Mouse (Mus musculus) frontal cortex, postnatal 36 days (tissue): Measurements from ENCODE around the gene Vmn1r119.
"Not testable (repeated sequence)": the region's sequence is repeated elsewhere in the genome, so short reads cannot be mapped to it uniquely, and the experiment has no call there.

ENCODE experiments used
- DNase-seq, 2 experiments: peaks; one replicate each; pipeline ENCODE4 v3.0.0; 2022; ENCODE audit warnings: low spot score in 2 of 2

Vmn1r119 gene

GRCm38 (mm10) chr7:21012355-21012754, at the start of gene Vmn1r119:
TSS of gene Vmn1r119 (minus strand) at chr7:21012455.
- not testable (repeated sequence) for DNase-seq

GRCm38 (mm10) chr7:21053684-21054083, 41.4 kb upstream of the Vmn1r119 start, which contains the start of gene Vmn1r120:
TSS of gene Vmn1r120 (minus strand) at chr7:21053784.
- DNase-seq, result not testable (repeated sequence)
